Mouse (Mus musculus) kidney, adult 8-10 months (tissue): ENCODE data around the gene Fam117b.

Experiments
- DNase-seq, 2 experiments: peaks; one replicate each; pipeline ENCODE4 v3.0.0; 2022

Fam117b gene

GRCm38 (mm10) chr1:59913869-59914225, 1.0 kb downstream of the Fam117b start:
- no peak for DNase-seq

GRCm38 (mm10) chr1:59914799-59915198, 2.0 kb downstream of the Fam117b start:
- DNase-seq, result no peak

- DNase-seq, result peak in 1 of 2 experiments; percentile 17
Measured at GRCm38 (mm10) chr1:59915843-59916610, 3.2 kb downstream of the Fam117b start.

GRCm38 (mm10) chr1:59917401-59917800, 4.6 kb downstream of the Fam117b start:
- DNase-seq, result no peak

DNA sequence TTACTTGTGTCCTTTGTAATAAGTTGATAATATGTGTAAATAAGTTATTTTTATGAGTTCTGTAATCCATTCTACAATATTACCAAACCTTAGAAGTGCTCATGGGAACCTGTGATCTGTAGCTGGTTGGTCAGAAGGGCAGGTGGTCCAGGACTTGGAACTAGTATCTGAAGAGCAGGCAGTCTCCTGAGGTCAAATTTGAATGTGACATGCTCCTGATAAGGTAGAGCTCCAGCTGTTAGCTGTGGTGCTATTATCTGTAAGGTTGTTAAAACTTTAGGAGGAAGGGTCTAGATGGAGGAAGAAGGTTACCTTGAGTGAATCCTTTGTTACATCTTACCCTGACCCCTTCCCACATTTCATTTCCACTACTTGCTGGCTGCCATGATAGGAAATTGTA, 5.3 kb downstream of the Fam117b start:
- DNase-seq, result no peak

DNA sequence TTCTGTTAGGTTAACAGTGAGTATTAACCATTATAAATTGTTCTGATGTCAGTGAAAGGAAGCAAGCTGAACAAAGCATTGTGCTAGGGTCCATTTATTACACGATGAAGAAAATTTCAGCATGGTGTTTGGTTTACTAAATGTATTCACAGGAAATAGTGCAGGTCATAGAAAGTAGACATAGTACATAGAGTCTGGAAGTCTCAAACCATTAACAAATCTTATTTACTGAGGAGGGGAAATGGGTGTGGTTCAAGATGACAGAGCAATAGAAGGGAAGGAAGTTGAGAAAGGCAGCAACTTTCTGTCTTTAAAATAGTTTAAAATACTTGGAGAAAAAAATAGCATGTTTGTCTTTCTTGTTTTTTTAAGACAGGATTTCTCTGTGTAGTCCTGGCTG, 10.4 kb downstream of the Fam117b start:
- DNase-seq, result peak in 1 of 2 experiments; percentile 45

GRCm38 (mm10) chr1:59923673-59924072, 10.9 kb downstream of the Fam117b start:
- DNase-seq, result no peak

DNA sequence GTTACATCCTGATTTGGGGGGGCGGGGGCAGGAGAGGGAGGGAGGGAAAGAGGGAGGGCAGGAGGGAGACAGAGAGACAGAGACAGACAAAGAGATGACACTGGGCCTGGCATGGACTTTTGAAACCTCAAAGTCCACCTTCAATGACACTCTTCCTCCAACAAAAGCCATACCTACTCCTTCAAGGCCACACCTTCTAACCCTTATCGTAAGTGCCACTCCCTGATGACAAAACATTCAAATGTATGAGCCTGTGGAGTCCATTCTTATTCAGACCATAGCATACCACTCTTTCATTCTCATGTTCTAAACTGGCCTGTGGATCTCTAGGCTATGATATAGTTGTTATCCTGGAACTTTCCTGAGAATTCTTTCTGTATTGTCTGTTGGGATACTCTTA, 11.6 kb downstream of the Fam117b start:
- no peak for DNase-seq

DNA sequence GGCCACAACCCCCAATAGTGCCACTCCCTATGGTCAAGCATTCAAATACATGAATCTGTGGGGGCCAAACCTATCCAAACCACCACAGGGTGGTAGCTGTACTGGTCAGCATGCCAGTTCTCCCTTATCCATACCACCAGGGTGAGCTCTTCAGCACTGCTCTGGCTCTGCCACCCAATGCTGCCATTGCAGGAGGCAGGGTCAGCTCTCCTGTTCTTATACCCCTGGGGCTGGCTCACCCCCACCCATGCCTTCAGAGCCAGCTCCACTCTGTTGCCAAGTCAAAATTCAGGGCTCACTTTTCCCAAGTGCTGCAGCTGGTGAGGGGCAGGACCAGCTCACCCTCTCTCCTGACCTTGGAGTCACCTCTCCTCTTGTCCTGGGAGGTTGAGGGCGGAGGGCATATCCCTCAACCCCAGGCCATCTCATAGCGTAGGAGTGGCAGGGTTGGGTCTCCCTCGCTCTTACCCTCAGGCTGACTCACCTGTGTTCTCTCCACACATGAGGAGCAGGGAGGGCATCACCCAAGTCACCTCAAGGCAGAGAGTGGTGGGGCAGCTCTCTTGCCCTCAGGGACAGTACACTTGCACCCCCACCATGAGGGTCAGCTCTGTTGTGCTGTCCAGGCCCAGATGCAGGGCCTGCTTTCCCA, 13.3 kb downstream of the Fam117b start:
- no peak for DNase-seq

DNA sequence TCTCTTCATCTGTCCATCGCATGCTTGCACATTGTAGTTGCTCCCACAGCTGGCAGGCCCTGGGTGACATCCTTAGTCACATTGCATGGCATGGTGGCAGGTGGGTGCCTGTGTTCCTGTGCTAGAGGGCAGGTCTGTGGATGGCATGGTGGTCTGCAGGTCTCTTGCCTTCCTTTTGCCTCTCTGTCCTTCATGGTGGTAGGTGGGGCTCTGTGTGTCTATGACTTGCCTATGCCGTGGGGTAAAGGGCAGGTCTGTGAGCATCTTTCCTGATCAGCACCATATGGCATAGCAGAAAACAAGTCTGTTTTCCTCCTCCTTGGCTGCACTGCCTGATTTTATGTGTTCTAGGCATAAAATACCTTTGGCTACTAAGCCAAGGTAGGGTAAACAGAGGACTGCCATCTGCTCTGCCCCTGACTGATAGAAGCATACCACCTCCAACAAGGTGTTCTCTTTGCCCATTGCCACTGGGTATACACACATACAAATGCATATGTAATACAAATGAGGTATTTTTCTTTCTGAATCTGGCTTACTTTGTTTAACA, 14.4 kb downstream of the Fam117b start:
- DNase-seq, result no peak

GRCm38 (mm10) chr1:59930926-59931325, 18.1 kb downstream of the Fam117b start:
- no peak for DNase-seq

- peak in 1 of 2 experiments; percentile 31 for DNase-seq
Measured at GRCm38 (mm10) chr1:59932991-59933390, 20.2 kb downstream of the Fam117b start.

DNA sequence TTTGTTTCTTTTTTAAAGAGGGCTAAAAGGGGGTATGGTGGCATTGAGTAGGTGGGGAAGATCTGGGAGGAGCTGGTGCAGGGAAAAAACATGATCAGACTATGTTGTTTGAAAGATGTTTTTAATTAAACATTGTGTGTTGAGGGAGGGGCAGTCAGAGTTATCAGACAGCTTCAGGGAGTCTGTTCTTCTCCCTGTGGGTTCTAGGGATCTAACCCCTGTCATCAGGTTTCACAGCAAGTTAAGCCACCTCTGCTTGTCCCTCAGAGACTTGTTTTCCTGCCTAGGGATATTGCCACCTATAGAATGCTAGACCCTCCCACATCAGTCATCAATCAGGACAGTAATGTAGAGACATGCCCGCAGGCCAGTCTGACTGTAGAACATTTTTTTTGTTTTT, 28.3 kb downstream of the Fam117b start:
- no peak for DNase-seq

DNA sequence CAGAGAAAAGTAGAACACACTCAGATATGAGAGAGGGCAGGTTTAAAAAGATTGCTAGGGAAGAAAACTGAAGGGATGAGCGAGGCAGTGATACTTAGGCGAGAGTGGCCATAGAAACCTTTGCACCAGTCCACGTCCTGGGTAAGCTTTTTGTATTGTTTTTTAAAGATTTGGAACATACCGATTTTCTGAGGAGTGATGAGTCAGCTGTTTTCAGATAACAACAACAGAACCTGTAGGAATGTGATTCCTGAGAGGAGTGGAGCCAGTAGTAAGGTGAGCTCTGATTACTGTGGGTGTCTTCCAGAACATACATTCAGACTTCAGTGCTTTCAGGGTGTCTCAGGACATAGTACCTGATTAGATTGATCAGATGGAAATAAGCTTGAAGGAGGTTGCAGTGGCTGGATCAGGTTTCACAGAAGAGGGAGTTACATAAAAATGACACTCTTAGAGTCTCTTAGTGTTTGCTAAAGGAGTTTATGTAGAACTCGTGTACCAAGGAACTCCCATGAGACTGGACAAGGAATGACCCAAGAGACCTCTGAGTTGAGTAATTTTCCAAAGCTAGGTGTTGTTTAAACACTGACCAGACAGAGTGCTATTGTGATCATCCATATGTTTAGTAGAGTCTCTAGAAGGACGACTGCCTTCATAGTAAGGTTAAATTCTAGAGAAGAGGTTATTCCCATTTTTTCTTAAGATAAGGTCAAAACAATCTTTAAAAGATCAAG, 29.4 kb downstream of the Fam117b start:
- DNase-seq, result no peak

DNA sequence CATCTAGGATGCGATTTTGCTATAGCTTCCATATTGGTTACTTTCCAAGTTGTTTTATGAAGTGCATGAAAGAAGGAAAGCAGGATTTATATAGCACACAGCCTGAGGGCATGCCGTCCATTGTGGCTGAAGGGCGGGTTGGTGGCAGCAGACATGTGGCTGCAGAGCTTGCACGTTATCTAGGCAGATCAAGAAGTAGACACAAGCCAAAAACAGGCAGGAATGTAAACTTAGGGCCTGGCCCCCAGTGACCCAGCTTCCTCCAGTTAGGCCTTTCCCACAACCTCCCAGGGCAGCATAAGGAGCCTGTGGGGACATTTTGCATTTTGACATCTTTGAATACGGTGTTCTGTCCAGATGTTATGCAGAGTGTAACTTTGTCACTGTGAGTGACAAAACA, 31.0 kb downstream of the Fam117b start:
- peak in 1 of 2 experiments; percentile 19 for DNase-seq

- DNase-seq, result no peak
Measured at GRCm38 (mm10) chr1:59945969-59946368, 33.2 kb downstream of the Fam117b start.

GRCm38 (mm10) chr1:59947509-59947908, 34.7 kb downstream of the Fam117b start:
- DNase-seq, result no peak

- no peak for DNase-seq
Measured at GRCm38 (mm10) chr1:59957206-59957605, 44.4 kb downstream of the Fam117b start.

- DNase-seq, result no peak
Measured at GRCm38 (mm10) chr1:59959941-59960340, 47.1 kb downstream of the Fam117b start.

DNA sequence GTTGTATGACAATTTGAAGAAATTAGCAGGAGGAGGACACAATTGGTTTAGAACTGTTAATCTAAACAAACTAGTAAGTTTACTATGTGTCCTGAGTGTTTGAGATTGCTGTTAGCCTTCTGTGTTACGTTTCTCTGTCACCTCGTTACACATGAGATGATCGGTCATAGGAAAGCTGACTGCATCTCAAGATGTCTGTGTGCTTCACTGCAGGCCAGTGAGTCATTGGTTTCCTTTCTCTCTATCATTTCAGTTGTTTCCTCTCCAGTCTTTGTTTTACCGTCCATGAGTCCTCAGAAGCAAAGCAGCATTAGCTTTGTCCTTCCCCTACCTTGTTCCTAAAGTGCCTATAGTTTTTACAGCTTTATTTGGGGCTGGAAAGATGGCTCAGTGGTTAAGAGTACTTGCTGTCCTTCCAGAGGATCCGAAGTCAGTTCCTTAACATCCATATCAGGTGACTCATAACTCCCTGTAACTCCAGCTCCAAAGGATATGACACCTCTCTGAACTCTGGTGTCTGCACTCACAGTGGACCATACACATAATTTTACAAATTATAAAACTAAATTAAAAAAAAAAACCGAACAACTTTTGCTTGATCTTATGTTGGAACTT, 53.5 kb downstream of the Fam117b start:
- DNase-seq, result no peak

DNA sequence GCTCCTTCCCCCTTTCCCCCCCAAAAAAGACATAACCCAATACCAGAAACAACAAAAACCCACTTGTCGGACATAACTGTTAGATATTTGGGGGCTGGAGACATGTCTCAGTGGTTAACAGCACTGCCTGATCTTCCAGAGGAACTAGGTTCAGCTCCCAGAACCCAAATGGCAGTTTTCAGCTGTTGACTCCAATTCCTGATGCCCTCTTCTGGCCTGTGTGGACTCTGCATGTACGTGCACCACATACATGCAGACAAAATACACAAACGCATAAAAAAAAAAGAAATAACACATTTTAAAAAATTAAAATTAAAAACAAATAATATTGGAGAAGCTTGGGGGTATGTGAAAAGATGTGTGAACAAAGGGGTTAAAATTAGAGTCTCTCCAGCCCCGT, 54.5 kb downstream of the Fam117b start:
- DNase-seq, result peak; percentile 15 to 55

GRCm38 (mm10) chr1:59986626-59987025, 73.8 kb downstream of the Fam117b start:
- DNase-seq, result no peak

- no peak for DNase-seq
Measured at GRCm38 (mm10) chr1:59987399-59988040, 74.7 kb downstream of the Fam117b start.
